Mouse (Mus musculus) spleen, adult 2 months (tissue): ENCODE measurements around the gene Isx. TPM values are rescaled to one million over a fixed set of nuclear protein-coding genes. Genes with fewer than 3 reads are reported as not detected.

ENCODE experiments used
- DNase-seq, 2 experiments: peaks; one replicate each; pipeline versions ENCODE4 v3.0.0 to v3.0.0-alpha.2; 2012 to 2021; ENCODE audit warnings: low spot score in 2 of 2, low read depth in 1 of 2
- H3K27ac ChIP-seq: fragments of 200-500 bp; 2 replicates; pipeline ENCODE4 v1.5.1; 2012; ENCODE audit warnings: low read length, inconsistent platforms; ENCODE audit not compliant: insufficient read depth
- H3K27me3 ChIP-seq: fragments of 200-500 bp; 2 replicates; pipeline ENCODE4 v1.6.1; 2012; ENCODE audit warnings: mild to moderate bottlenecking, moderate library complexity, low read length, inconsistent platforms; ENCODE audit not compliant: control insufficient read depth, insufficient read depth
- H3K36me3 ChIP-seq: fragments of 200-500 bp; 2 replicates; pipeline ENCODE4 v1.6.1; 2012; ENCODE audit warnings: mild to moderate bottlenecking, low read length, inconsistent platforms; ENCODE audit not compliant: control insufficient read depth, insufficient read depth
- H3K4me1 ChIP-seq: fragments of 200-500 bp; 2 replicates; pipeline ENCODE4 v1.6.1; 2011; ENCODE audit warnings: inconsistent platforms; ENCODE audit not compliant: control insufficient read depth, insufficient read depth, insufficient read length
- H3K4me3 ChIP-seq: fragments of 200-500 bp; 2 replicates; pipeline ENCODE4 v1.5.1; 2011; ENCODE audit warnings: mild to moderate bottlenecking, inconsistent platforms; ENCODE audit not compliant: insufficient read depth, insufficient read length; ENCODE audit errors: extremely low read depth
- CTCF ChIP-seq: fragments of 200-500 bp; IDR thresholded peaks from 2 replicates; pipeline ENCODE4 v1.5.1; 2011; ENCODE audit warnings: mild to moderate bottlenecking, inconsistent platforms; ENCODE audit not compliant: insufficient read depth, insufficient read length, insufficient replicate concordance; ENCODE audit errors: extremely low read depth
- POLR2A ChIP-seq: fragments of 200-500 bp; IDR thresholded peaks from 2 replicates; pipeline ENCODE4 v1.6.1; 2011; ENCODE audit warnings: low read depth, low read length, inconsistent platforms
- WGBS: fragments of 180-500 bp; shearing (Covaris S2); methylation state at CpG from one replicate; pipeline ENCODE4 v1.1.7; 2018; 5-methylcytosine and 5-hydroxymethylcytosine counted together
- polyA plus RNA-seq: library from polyadenylated mRNA; depleted of rRNA; stranded (reverse); fragments of >200 nt; gene quantifications from 2 replicates; pipeline ENCODE4 v1.2.3, GENCODE M21; 2012; rRNA removed

The Isx gene
- polyA plus RNA-seq, 1 experiment, result 0.04 TPM

DNA sequence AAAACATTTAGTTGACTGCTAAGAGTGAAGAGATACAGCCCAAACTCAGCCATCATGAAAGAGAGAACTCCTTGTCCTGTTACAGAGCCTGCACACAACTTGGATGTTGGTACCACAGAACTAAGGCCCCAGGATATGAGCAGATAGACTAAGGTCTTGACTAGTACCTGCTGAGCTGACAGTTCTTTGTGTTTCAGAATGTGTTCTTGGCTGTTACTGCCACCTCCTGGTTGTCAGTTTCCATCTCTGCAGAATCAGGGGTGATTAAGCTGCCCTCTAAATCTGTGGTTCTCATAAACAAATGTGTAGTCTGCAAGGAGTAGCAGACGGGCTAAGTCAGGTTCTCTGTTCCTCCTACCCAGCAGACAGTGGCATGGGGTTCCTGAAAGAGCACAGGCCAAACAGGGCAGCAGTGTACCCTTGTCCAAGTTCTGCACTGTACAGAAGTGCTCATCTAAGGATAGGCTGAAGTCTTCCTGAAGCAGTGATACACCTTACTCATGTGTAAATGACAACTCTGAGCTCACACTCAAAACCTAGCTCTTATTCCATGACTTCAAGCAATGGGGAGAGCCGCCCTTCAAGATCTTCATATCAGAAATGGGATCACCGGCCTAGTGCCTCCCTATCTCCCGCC is 49.0 kb downstream of the Isx start:
- DNase-seq, result no peak
- H3K27ac ChIP-seq, result no peak overlapping the region
- no peaks in the 10 kb centered on the region for H3K27me3 ChIP-seq

GRCm38 (mm10) chr8:74927940-74928339 is 55.0 kb downstream of the Isx start:
- H3K4me3 ChIP-seq, result no peak overlapping the region
- no peak overlapping the region for H3K27ac ChIP-seq
- no peaks in the 10 kb centered on the region for H3K36me3 ChIP-seq
- no peaks in the 10 kb centered on the region for H3K27me3 ChIP-seq
- no peak for DNase-seq
- WGBS, result 93% methylated on average over 1 of the region's 1 CpGs
- no peaks in the 10 kb centered on the region for H3K4me1 ChIP-seq
- TF ChIP-seq POLR2A (no peak), CTCF (no peak)

More for the DNA sequence above, 49.0 kb downstream of the Isx start:
- no peaks in the 10 kb centered on the region for H3K36me3 ChIP-seq
- no peak overlapping the region for H3K4me3 ChIP-seq
- WGBS, result 72% methylated on average over 4 of the region's 4 CpGs
- TF ChIP-seq POLR2A, result no peak
- TF ChIP-seq CTCF, result no peak
- H3K4me1 ChIP-seq, result no peaks in the 10 kb centered on the region

GRCm38 (mm10) chr8:74930731-74931130 is 57.8 kb downstream of the Isx start:
- no peak for DNase-seq
- 21% methylated on average over 3 of the region's 3 CpGs for WGBS
- Histone ChIP-seq H3K4me3 (no peak overlapping the region), H3K36me3 (no peaks in the 10 kb centered on the region), H3K4me1 (no peaks in the 10 kb centered on the region), H3K27me3 (no peaks in the 10 kb centered on the region), H3K27ac (no peak overlapping the region)
- no peak for TF ChIP-seq CTCF
- TF ChIP-seq POLR2A, result no peak

GRCm38 (mm10) chr8:74935308-74935707 is 62.3 kb downstream of the Isx start:
- 31% methylated on average over 6 of the region's 6 CpGs for WGBS
- no peak overlapping the region for H3K4me3 ChIP-seq
- TF ChIP-seq POLR2A (no peak), CTCF (peak; percentile 15; the same call in 1 of the 2 replicates)

GRCm38 (mm10) chr8:74936656-74937055 is 63.7 kb downstream of the Isx start:
- no peaks in the 10 kb centered on the region for H3K27me3 ChIP-seq
- H3K4me1 ChIP-seq, result no peaks in the 10 kb centered on the region
- no peak for DNase-seq
- no peak overlapping the region for H3K4me3 ChIP-seq
- no peaks in the 10 kb centered on the region for H3K36me3 ChIP-seq
- 94% methylated on average over 2 of the region's 2 CpGs for WGBS
- no peak overlapping the region for H3K27ac ChIP-seq
- TF ChIP-seq POLR2A (no peak), CTCF (no peak)

More at GRCm38 (mm10) chr8:74935308-74935707, 62.3 kb downstream of the Isx start:
- Histone ChIP-seq H3K27me3 (no peaks in the 10 kb centered on the region), H3K4me1 (no peaks in the 10 kb centered on the region), H3K27ac (no peak overlapping the region), H3K36me3 (no peaks in the 10 kb centered on the region)
- peak in 1 of 2 experiments; percentile 5 for DNase-seq

DNA sequence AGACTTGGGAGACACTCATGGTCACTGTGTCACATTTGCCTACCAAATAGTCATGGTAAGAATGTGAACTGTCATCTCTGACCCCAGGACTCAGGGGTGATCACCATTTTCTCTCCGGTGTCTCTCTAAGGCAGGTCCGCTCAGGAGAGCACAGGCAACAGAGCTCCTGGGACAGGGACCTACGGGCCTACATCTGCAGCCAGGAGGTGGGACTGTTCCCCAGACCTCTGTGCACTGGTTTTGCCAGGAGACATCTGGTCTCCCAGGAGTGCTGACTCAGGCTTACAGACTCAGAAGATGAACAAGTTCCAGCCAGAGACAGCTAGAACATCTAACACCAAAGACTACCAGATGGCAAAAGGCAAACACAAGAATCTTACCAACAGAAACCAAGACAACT is 69.1 kb downstream of the Isx start:
- no peak for DNase-seq
- TF ChIP-seq POLR2A (no peak), CTCF (no peak)
- no peaks in the 10 kb centered on the region for H3K36me3 ChIP-seq
- no peak overlapping the region for H3K27ac ChIP-seq
- H3K4me1 ChIP-seq, result no peaks in the 10 kb centered on the region
- no peaks in the 10 kb centered on the region for H3K27me3 ChIP-seq
- 85% methylated on average over 3 of the region's 3 CpGs for WGBS
- H3K4me3 ChIP-seq, result no peak overlapping the region

Other genes starting within 250 kb of the Isx start
- gene Hmgxb4, start 120.2 kb downstream of the Isx start, polyA plus RNA-seq, result 6.7 and 7.5 TPM in 2 replicates
- gene Tom1, start 160.5 kb downstream of the Isx start, polyA plus RNA-seq, result 24.7 and 29.7 TPM in 2 replicates
- gene Hmox1, start 220.4 kb downstream of the Isx start, polyA plus RNA-seq, result 222 and 386 TPM in 2 replicates
- 34.8 and 44.1 TPM in 2 replicates for gene Mcm5, start 236.4 kb downstream of the Isx start, polyA plus RNA-seq